Mouse (Mus musculus): ENCODE results near the gene Gfod1. TPM values are rescaled to one million over a fixed set of nuclear protein-coding genes. Genes with fewer than 3 reads are reported as not detected.
A peak's percentile ranks its signal among the peaks of the same experiment; 100 is the strongest.

Gfod1 gene
- total RNA-seq, 2 experiments from 2014 or later: 10.3 to 10.4 TPM

DNA sequence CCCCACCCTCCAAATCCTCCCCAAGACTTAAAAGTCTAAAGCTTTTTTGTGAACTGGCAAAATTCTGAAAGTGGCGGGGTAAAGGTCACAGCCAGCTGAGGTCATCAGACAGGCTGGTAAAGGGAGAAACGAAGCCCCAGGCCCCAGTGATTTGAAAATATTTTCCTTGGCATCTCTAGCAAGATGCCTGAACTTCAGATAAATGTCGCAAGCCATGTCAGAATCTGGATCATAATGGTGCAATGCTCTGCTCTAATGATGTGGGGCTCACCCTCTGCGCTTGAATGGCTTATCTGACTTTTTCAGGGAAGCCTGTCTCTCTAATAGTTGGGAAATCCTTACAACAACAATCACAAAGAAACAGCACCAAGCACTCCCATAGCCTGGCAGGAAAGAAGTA is 70.6 kb downstream of the Gfod1 start:
- DNase-seq (ENCODE audit: low spot score in 2 of 2): no peak

GRCm38 (mm10) chr13:43231965-43232860 is 71.8 kb downstream of the Gfod1 start:
- peak in 1 of 2 experiments; percentile 38 for DNase-seq (ENCODE audit: low spot score in 2 of 2)

DNA sequence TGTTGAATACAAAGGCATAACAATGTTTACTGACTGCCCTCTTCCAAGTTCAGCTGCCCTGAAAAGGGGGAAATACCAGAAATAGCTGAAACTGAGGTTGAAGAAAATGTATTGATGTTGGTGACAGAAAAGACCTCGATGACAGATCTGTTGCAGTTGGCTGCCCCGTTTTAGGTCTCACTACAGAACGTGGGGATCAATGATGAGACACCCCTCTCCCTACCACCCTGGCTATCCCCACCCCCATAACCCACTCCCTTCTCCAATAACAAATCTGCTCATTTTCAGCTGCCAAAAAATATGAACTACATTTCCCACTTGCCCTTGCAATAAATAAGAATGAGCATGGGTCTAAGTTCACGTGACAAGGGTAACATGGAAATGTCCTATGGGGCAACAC is 73.1 kb downstream of the Gfod1 start:
- DNase-seq (ENCODE audit: low spot score in 2 of 2): no peak

- DNase-seq (ENCODE audit: low spot score in 2 of 2): no peak
Measured at GRCm38 (mm10) chr13:43230238-43230637, 73.7 kb downstream of the Gfod1 start.

DNA sequence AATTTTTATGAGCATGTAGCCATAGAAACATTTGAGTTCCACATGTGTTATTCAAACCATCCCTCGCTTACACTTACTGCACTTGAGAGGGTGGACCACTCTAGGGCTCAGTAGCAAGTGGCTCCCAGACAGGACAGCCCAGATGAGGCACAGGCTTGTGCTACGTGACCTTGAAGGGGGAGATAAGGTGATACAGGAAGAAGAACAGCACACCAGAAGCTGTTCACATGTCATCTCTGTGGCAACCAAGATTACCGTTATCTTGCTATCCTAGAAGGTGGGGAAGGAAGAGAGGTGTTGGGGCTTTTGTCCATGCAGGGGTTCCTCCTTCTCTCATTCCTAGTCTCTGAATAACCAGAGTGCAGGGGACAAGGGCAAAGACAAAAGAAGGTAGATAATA is 74.2 kb downstream of the Gfod1 start:
- DNase-seq (ENCODE audit: low spot score in 2 of 2): no peak

GRCm38 (mm10) chr13:43228141-43228540 is 75.8 kb downstream of the Gfod1 start:
- no peak for DNase-seq (ENCODE audit: low spot score in 2 of 2)

GRCm38 (mm10) chr13:43226041-43226440 is 77.9 kb downstream of the Gfod1 start:
- no peak for DNase-seq (ENCODE audit: low spot score in 2 of 2)

DNA sequence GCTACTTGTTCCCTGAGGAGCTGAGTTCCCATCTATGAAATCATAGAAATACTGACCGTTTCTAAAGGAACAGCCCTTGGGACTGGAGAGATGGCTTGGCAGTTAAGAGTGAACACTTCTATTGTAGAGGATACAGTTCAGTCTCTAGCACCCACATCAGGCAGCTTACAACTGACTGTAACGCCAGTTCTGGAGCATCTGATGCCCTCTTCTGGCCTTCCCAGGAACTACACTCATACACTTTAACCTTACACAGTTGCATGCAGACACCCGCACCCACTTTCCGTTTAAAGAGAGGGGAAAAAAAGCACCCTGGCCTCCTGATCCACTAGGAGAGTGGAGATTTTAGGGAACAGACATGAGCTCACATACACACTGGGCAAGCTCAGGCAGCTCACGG is 78.8 kb downstream of the Gfod1 start:
- DNase-seq (ENCODE audit: low spot score in 2 of 2): no peak

DNA sequence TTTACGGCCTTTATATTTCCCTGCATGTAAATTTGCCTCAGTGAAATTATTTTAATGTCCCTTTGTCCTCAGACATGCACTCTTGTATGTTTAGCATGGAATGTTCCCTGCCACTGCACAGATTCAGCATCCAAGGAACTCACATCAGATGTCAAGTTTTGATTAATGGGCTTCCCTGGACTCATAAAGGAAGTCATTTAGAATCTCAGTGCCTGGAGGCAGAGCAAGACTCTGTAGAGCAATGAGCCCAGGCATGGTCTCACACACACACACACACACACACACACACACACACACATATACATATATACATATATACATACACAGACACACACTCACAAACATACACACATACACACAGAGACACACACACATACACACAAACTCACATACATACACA is 81.9 kb downstream of the Gfod1 start:
- no peak for DNase-seq (ENCODE audit: low spot score in 2 of 2)

- DNase-seq (ENCODE audit: low spot score in 2 of 2): no peak
Measured at GRCm38 (mm10) chr13:43221290-43221689, 82.7 kb downstream of the Gfod1 start.

- no peak for DNase-seq (ENCODE audit: low spot score in 2 of 2)
Measured at GRCm38 (mm10) chr13:43220635-43221034, 83.3 kb downstream of the Gfod1 start.

DNA sequence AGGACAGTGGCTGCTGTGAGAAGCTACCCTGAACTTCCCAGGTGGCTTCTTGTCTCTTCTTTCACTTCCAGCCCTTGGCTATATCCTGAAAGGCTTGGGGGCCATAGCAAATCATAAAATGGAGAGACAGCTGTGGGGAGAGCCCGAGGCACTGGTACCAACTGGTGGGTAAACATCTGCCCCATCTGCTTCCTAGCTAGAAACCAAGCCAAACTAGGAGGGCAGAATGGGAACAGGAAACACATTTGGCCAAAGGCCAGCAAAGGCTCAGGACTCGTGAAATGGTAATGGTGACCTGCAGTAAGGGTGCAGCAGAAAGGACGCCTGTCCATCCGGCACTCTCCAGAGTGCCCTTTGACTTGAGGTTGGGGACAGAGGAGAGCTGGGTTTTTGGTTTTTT is 85.2 kb downstream of the Gfod1 start:
- no peak for DNase-seq (ENCODE audit: low spot score in 2 of 2)

DNA sequence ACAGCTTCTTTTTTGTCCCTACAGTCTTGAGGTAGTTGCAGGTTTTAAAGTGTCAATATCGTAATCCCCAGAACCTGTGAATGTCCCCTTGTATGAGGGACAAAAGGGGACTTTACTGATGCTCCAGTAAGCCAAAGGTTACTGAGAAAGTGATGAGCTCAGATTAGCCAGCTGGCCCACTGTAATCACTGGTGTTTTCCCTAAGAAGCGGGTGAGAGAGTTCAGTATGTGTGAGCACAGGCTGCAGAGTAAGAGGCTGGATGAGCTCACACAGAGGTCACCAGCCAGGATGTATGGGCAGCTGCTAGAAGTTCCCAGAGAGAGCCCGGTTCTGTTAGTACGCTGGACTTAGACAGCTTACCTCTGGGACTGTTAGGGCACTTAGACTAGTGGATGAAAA is 85.7 kb downstream of the Gfod1 start:
- no peak for DNase-seq (ENCODE audit: low spot score in 2 of 2)

GRCm38 (mm10) chr13:43217686-43218085 is 86.3 kb downstream of the Gfod1 start:
- DNase-seq (ENCODE audit: low spot score in 2 of 2): no peak

DNA sequence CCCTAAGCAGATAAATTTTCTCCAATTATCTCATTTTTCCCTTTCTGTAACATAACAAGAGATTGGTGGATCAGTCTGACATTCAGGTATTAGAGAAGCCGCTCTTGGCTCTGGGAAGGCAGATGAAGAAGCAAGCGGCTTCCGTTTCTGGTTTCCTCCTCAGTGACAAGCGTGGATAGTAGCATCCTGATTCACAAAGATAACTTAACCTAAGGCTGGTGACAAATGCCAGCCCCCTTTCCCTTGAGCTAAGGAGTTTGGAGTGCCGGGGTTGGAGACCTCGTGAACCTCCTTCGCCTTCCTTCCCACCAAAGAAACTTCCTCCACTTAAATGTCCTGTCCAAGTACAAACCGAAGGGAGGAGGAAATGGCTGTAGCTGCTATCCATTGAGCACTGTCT is 86.9 kb downstream of the Gfod1 start:
- no peak for DNase-seq (ENCODE audit: low spot score in 2 of 2)

- DNase-seq (ENCODE audit: low spot score in 2 of 2): no peak
Measured at GRCm38 (mm10) chr13:43215994-43216706, 87.8 kb downstream of the Gfod1 start.

- DNase-seq (ENCODE audit: low spot score in 2 of 2): no peak
Measured at GRCm38 (mm10) chr13:43215144-43215993, 88.6 kb downstream of the Gfod1 start.

GRCm38 (mm10) chr13:43212338-43212737 is 91.6 kb downstream of the Gfod1 start:
- DNase-seq (ENCODE audit: low spot score in 2 of 2): no peak

DNA sequence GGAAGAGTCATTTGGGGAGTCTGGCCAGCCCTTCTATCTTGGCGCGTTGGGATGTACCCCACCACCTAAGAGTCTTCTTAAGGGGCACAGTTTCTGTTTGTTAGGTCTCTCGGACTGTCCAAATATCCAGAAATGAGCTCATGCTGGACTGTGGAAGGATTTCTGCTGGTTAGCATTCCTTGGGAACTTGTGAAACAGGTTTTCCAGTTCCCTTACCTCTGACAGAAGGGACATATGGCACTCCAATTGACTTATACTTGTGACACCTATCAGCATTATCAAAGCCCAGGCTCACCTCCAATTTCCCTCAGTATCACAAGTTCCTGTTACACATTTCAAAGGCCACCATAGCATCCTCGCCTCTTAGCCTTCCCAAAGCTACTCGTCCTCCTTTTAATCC is 93.0 kb downstream of the Gfod1 start:
- no peak for DNase-seq (ENCODE audit: low spot score in 2 of 2)

GRCm38 (mm10) chr13:43209560-43209959 is 94.4 kb downstream of the Gfod1 start:
- DNase-seq (ENCODE audit: low spot score in 2 of 2): no peak

GRCm38 (mm10) chr13:43208914-43209439 is 95.0 kb downstream of the Gfod1 start:
- DNase-seq (ENCODE audit: low spot score in 2 of 2): no peak

Measured in adrenal gland, postnatal 4 days (tissue).